Mouse (Mus musculus) ES-Bruce4 (cell line): ENCODE measurements around the gene Pam.

Experiments used
- CTCF ChIP-seq: IDR thresholded peaks from one replicate; pipeline ENCODE4 v1.8.1; 2011; ENCODE audit warnings: low read depth, low read length
- EP300 ChIP-seq: IDR thresholded peaks from 2 replicates; pipeline ENCODE4 v1.6.1; 2011; ENCODE audit warnings: low read depth, low read length; ENCODE audit not compliant: insufficient read depth
- POLR2A ChIP-seq: IDR thresholded peaks from one replicate; pipeline ENCODE4 v1.8.1; 2011; ENCODE audit warnings: low read length; ENCODE audit not compliant: insufficient read depth

GRCm38 (mm10) chr1:98144845-98145244 is 49.4 kb upstream of the Pam start:
- TF ChIP-seq POLR2A (no peak), CTCF (no peak), EP300 (no peak)
